Mouse (Mus musculus) ES-Bruce4 (cell line): ENCODE data around the gene Lrrc74b. TPM values are rescaled to one million over a fixed set of nuclear protein-coding genes. Genes with fewer than 3 reads are reported as not detected.

Experiments
- H3K27ac ChIP-seq: 2 replicates; pipeline ENCODE4 v1.5.1; 2012; ENCODE audit warnings: low read length, inconsistent platforms; ENCODE audit not compliant: insufficient read depth
- H3K27me3 ChIP-seq: 2 replicates; pipeline ENCODE4 v1.6.1; 2012; ENCODE audit warnings: mild to moderate bottlenecking, low read length, inconsistent platforms; ENCODE audit not compliant: control insufficient read depth, poor library complexity, insufficient read depth, severe bottlenecking
- H3K36me3 ChIP-seq: 2 replicates; pipeline ENCODE4 v1.6.1; 2012; ENCODE audit warnings: inconsistent platforms, mild to moderate bottlenecking, low read length, moderate library complexity; ENCODE audit not compliant: control insufficient read depth, poor library complexity, insufficient read depth, severe bottlenecking
- H3K4me1 ChIP-seq: one replicate; pipeline ENCODE4 v1.8.1; 2011; ENCODE audit warnings: low read length; ENCODE audit not compliant: control insufficient read depth, insufficient read depth
- H3K4me3 ChIP-seq: 2 replicates; pipeline ENCODE4 v1.5.1; 2011; ENCODE audit warnings: low read depth, mild to moderate bottlenecking, low read length
- H3K9ac ChIP-seq: 2 replicates; pipeline ENCODE4 v1.6.1; 2012; ENCODE audit warnings: low read depth, mild to moderate bottlenecking, inconsistent platforms; ENCODE audit not compliant: poor library complexity, severe bottlenecking
- H3K9me3 ChIP-seq: replicated peaks from 2 replicates; pipeline ENCODE4 v1.6.1; 2012; ENCODE audit warnings: mild to moderate bottlenecking, low read length, inconsistent platforms; ENCODE audit not compliant: control insufficient read depth, poor library complexity, insufficient read depth, severe bottlenecking
- CTCF ChIP-seq: IDR thresholded peaks from one replicate; pipeline ENCODE4 v1.8.1; 2011; ENCODE audit warnings: low read depth, low read length
- EP300 ChIP-seq: IDR thresholded peaks from 2 replicates; pipeline ENCODE4 v1.6.1; 2011; ENCODE audit warnings: low read depth, low read length; ENCODE audit not compliant: insufficient read depth
- POLR2A ChIP-seq: IDR thresholded peaks from one replicate; pipeline ENCODE4 v1.8.1; 2011; ENCODE audit warnings: low read length; ENCODE audit not compliant: insufficient read depth
- polyA plus RNA-seq: library from polyadenylated mRNA; stranded (reverse); fragments of >200 nt; gene quantifications from 2 replicates; pipeline ENCODE4 v1.2.4, GENCODE M21; 2011; ENCODE audit warnings: low read depth; ENCODE audit not compliant: missing spikeins, insufficient read depth, insufficient read length

The Lrrc74b gene
- polyA plus RNA-seq, 1 experiment, result 1.8 TPM

DNA sequence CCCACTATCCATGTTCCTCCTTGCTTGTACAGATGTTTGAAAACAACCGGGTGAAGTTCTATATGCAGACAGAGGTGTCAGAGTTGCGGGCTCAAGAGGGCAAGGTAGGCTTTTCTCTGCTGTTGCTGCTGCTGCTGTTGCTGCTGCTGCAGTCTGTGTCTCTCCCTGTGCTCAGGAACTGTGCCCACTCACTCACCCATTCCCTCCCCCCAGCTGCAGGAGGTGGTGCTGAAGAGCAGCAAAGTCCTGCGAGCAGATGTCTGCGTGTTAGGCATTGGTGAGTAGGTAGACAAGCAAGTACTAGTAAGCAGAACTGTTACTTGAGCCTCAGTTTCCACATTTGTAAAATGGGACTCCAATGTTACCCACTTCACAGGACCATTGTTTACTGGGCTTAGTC lies 58.4 kb downstream of the Lrrc74b start:
- no peaks in the 10 kb centered on the region for H3K36me3 ChIP-seq
- no peaks in the 10 kb centered on the region for H3K9me3 ChIP-seq
- no peak overlapping the region for H3K9ac ChIP-seq

DNA sequence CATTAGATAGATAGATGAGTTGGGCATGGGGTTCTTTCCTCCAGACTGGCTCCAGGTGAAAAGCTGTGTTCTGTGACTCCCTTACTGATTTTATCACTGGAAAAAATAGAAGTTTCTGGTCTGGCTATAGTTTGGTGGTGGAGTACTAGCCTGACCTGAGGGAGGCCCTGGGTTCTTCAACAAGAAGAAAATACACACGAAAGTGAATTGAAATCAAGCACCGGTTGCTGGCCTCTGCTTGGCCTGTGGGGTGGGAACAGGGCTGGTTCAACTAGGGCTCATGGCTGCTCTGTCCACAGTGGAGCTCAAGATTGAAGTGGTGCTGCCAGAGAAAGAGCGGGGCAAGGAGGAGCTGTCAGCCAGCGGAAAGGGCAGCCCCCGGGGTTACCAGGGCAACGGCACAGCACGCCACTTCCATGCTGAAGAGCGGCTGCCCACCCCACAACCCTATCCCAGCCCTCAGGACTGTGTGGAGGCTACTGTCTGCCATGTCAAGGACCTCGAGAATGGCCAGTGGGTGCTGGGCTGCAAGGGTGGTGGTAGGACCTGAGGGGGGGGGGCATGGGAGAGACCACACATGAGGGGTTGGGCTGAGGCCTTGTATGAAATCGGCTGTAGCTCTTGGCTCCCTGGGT lies 61.7 kb downstream of the Lrrc74b start:
- Histone ChIP-seq H3K4me3 (no peak overlapping the region), H3K27ac (no peak overlapping the region), H3K27me3 (no peaks in the 10 kb centered on the region), H3K9me3 (no peaks in the 10 kb centered on the region), H3K4me1 (no peaks in the 10 kb centered on the region), H3K36me3 (no peaks in the 10 kb centered on the region), H3K9ac (no peak overlapping the region)
- TF ChIP-seq EP300 (no peak), POLR2A (no peak)

More for the DNA sequence above, 58.4 kb downstream of the Lrrc74b start:
- no peak overlapping the region for H3K27ac ChIP-seq
- TF ChIP-seq POLR2A (no peak), EP300 (no peak), CTCF (no peak)
- no peaks in the 10 kb centered on the region for H3K27me3 ChIP-seq
- H3K4me3 ChIP-seq, result no peak overlapping the region
- H3K4me1 ChIP-seq, result no peaks in the 10 kb centered on the region

- Histone ChIP-seq H3K9me3 (no peaks in the 10 kb centered on the region), H3K4me1 (no peaks in the 10 kb centered on the region), H3K4me3 (no peak overlapping the region), H3K27ac (no peak overlapping the region), H3K9ac (no peak overlapping the region), H3K27me3 (no peaks in the 10 kb centered on the region), H3K36me3 (no peaks in the 10 kb centered on the region)
- TF ChIP-seq CTCF, result no peak
- TF ChIP-seq EP300, result no peak
- TF ChIP-seq POLR2A, result no peak
Observed at GRCm38 (mm10) chr16:17496499-17497305, 64.3 kb downstream of the Lrrc74b start.

Other genes with a start within 250 kb of the Lrrc74b start
- not detected in 2 replicates for gene Serpind1, start 229.9 kb downstream of the Lrrc74b start, polyA plus RNA-seq
- gene Snap29, start 155.3 kb downstream of the Lrrc74b start, polyA plus RNA-seq, result 17.0 and 18.9 TPM in 2 replicates
- gene Pi4ka, start 154.9 kb downstream of the Lrrc74b start, polyA plus RNA-seq, result 45.2 and 50.1 TPM in 2 replicates
- 45.7 and 48.9 TPM in 2 replicates for gene Crkl, start 109.3 kb downstream of the Lrrc74b start, polyA plus RNA-seq
- gene Aifm3, start 71.6 kb downstream of the Lrrc74b start, polyA plus RNA-seq, result 6.4 and 7.5 TPM in 2 replicates
- gene Lztr1, start 52.6 kb downstream of the Lrrc74b start, polyA plus RNA-seq, result 46.1 and 46.6 TPM in 2 replicates
- 12.9 and 13.1 TPM in 2 replicates for gene Thap7, start 30.1 kb downstream of the Lrrc74b start, polyA plus RNA-seq
- 0.25 TPM in 1 of 2 replicates, not detected in the other for gene P2rx6, start 638 bp upstream of the Lrrc74b start, polyA plus RNA-seq
- 2.0 and 2.8 TPM in 2 replicates for gene Slc7a4, start 22.0 kb upstream of the Lrrc74b start, polyA plus RNA-seq
- 97.7 and 104 TPM in 2 replicates for gene Smpd4, start 58.1 kb upstream of the Lrrc74b start, polyA plus RNA-seq
- 1.6 and 2.7 TPM in 2 replicates for gene Ccdc74a, start 85.2 kb upstream of the Lrrc74b start, polyA plus RNA-seq
- 51.5 and 54.7 TPM in 2 replicates for gene Med15, start 171.6 kb upstream of the Lrrc74b start, polyA plus RNA-seq
- 40.2 and 44.0 TPM in 2 replicates for gene Klhl22, start 198.4 kb upstream of the Lrrc74b start, polyA plus RNA-seq
- 5.8 and 6.5 TPM in 2 replicates for gene Scarf2, start 236.0 kb upstream of the Lrrc74b start, polyA plus RNA-seq